Mouse (Mus musculus): ENCODE measurements around the gene Lcn11. TPM values are rescaled to one million over a fixed set of nuclear protein-coding genes. Genes with fewer than 3 reads are reported as not detected.

The Lcn11 gene
- total RNA-seq, 2 experiments from 2014 or later = not detected

GRCm38 (mm10) chr2:25828344-25828947 is 51.6 kb downstream of the Lcn11 start:
- DNase-seq = no peak

Other genes starting within 250 kb of the Lcn11 start
- gene Traf2, start 230.1 kb upstream of the Lcn11 start, total RNA-seq (2021) = 10 to 100 TPM; 18.0 to 22.7 TPM
- 100 to 1,000 TPM; 266 to 285 TPM for gene Edf1, start 219.2 kb upstream of the Lcn11 start, total RNA-seq (2021)
- 1 to 10 TPM; 1.6 to 6.3 TPM for gene Mamdc4, start 202.2 kb upstream of the Lcn11 start, total RNA-seq (2021)
- gene Phpt1, start 201.8 kb upstream of the Lcn11 start, total RNA-seq (2021) = 10 to 100 TPM; 63.5 to 82.8 TPM
- 1 to 10 TPM; 1.8 to 2.2 TPM for gene Ajm1, start 195.3 kb upstream of the Lcn11 start, total RNA-seq (2021)
- gene Rabl6, start 168.5 kb upstream of the Lcn11 start, total RNA-seq (2021) = 10 to 100 TPM; 70.0 to 88.5 TPM
- not detected for gene Ccdc183, start 159.3 kb upstream of the Lcn11 start, total RNA-seq (2021)
- 10 to 100 TPM; 28.2 to 30.8 TPM for gene Tmem141, start 155.0 kb upstream of the Lcn11 start, total RNA-seq (2021)
- gene Fcna, start 149.0 kb upstream of the Lcn11 start, total RNA-seq (2021) = 10 to 100 TPM; 11.3 to 15.8 TPM
- gene Lcn8, start 123.9 kb upstream of the Lcn11 start, total RNA-seq (2021) = 1 to 10 TPM in 1 of 2 experiments, not detected in 1; 1.6 TPM
- gene Lcn5, start 119.1 kb upstream of the Lcn11 start, total RNA-seq (2021) = not detected
- gene Lcn6, start 100.2 kb upstream of the Lcn11 start, total RNA-seq (2021) = not detected
- gene Lcn10, start 94.3 kb upstream of the Lcn11 start, total RNA-seq (2021) = not detected
- gene Obp2a, start 77.0 kb upstream of the Lcn11 start, total RNA-seq (2021) = 1 to 10 TPM; 2.4 to 2.6 TPM
- gene Bmyc, start 70.3 kb upstream of the Lcn11 start, total RNA-seq (2021) = 10 to 100 TPM; 40.8 to 42.7 TPM
- not detected for gene Obp2b, start 40.0 kb upstream of the Lcn11 start, total RNA-seq (2021)
- gene Lcn3, start 11.4 kb upstream of the Lcn11 start, total RNA-seq (2021) = not detected
- gene Gm13539, start 5.2 kb downstream of the Lcn11 start, total RNA-seq (2021) = not detected
- gene Glt6d1, start 38.8 kb downstream of the Lcn11 start, total RNA-seq (2021) = not detected
- not detected for gene Lcn9, start 46.1 kb downstream of the Lcn11 start, total RNA-seq (2021)
- not detected for gene Sohlh1, start 70.2 kb downstream of the Lcn11 start, total RNA-seq (2021)
- 1 to 10 TPM; 4.0 to 7.2 TPM for gene Kcnt1, start 86.7 kb downstream of the Lcn11 start, total RNA-seq (2021)
- 10 to 100 TPM; 28.2 to 28.7 TPM for gene Camsap1, start 206.3 kb downstream of the Lcn11 start, total RNA-seq (2021)
- gene Ubac1, start 244.7 kb downstream of the Lcn11 start, total RNA-seq (2021) = 10 to 100 TPM; 50.5 to 77.3 TPM

Measured in adrenal gland, postnatal 10 days (tissue).